Mouse (Mus musculus): ENCODE results near the gene Sdhaf1. TPM values are rescaled to one million over a fixed set of nuclear protein-coding genes. Genes with fewer than 3 reads are reported as not detected.

Sdhaf1 gene
- polyA plus RNA-seq (2015; fragmentation: Illumina TruSeq; extraction: RNeasy Lipid Tissue Mini Kit (QIAGEN cat#74804); ENCODE audit: insufficient read depth, low replicate concordance): 12.5 TPM

DNA sequence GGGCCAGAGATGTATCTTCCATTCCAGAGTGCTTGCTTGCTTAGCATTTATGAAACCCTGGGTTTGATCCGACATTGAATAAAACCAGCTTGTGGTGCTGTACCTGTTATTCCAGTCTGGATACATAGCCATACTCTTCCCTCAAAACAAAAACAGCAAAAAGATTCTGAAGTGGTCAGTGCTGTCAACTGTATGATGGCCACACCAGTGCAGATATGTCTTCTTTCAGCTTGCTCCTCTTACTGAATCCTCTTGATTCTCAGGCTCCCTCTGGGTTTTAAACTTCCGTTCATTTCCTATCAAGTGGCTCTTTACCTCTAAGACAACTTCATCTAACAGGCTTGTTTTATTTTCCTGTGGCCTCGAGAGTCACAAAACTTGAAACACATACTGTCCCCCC, at the start of gene Sdhaf1:
TSS of gene Sdhaf1 (minus strand) at position 101 of the 400 bp plus-strand sequence.

DNA sequence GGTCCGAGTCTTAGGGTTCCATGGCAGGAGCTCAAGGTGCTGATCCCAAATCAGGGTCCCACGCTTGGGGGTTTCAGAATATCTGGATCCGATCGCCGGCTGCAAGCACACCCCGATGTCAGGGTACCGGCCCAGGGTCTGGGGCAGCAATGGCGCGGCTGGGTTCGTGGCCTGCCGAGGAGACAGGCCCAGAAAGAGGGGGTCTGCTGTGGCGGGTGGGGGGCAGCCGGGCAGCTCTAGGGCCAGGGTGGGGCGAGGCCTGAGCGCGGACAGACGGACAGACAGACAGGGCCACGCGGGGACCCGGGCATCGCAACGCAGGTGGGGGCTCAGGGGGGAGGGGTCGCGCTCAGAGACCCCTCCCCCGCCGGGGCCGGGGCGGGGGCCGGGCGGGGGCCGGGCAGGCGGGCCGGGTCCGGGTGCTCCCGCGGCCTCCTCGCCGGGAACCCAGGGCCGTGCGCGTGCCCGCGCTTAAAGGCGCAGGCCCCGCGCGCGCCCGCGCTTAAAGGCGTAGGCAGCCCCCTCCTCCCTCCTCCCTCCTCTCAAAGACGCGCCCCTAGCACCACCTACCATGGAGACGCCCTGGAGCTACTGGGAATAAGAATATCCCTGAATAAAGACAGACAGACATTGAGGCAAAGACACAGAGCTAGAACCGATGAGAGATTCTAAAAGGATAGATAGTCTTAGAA, 39.1 kb upstream of the Sdhaf1 start, which contains the start of gene Lrfn3:
TSS of gene Lrfn3 (minus strand) at position 121 of the 692 bp plus-strand sequence.

DNA sequence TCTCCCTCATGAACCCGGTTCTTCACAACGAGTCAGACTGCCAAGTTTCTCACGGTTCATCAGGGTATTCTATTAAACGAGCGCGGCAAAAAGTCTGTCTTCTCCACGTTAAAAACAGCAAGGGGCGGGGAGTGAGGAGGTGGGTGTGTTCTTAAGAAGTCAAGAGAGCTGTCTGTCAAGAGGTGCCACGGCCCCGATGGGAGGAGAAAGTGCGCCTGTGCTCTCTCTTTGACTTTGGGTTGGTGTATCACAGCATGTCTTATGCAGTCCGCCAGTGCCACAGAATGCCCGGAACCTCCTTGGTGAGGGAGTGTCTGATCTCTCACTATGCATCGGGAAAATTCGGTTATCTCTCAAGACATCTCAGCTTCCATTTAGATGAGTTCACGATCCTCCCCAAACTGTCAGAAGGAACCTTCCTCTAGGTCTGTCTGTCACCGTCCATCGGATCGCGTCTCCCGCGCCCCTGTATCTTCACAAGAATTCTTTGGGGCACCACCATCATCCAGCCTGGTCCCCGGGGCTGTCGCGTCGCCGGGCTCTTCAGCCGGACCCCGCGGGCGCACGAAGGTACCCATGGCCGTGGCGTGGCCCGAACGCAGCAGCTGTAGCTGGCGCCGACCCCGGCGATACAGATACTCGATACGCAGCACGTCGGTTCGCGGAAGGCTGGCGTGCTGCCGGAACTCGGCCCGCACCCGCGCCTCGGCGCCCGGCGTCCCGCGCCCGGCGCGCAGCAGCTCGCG, 2.0 kb downstream of the Sdhaf1 start, which contains the start of gene E130208F15Rik:
TSS of gene E130208F15Rik (plus strand) at position 202 of the 746 bp plus-strand sequence.

DNA sequence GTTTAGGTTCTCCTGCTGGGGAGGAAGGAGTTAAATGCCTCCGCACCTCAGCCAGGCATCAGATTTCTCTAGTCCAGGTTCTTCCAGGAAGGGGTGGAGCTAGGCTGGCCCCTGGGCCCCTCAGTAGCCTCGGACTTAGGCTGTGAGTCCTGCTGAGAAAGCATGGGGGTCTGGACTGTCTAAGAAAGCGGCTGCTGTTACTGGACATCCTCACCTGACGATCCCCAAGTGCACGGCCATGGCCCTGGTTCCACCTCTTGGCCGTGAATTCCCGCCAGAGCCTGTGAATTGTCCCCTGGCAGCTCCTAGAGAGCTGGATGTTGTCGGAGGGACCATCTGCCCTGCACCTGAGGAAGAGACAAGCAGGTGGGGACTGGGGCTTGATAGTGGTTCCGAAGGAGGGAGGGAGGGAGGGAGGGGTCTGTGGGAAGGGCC, 9.0 kb downstream of the Sdhaf1 start, which contains the start of gene Syne4:
TSS of gene Syne4 (plus strand) at position 87 of the 435 bp plus-strand sequence.

DNA sequence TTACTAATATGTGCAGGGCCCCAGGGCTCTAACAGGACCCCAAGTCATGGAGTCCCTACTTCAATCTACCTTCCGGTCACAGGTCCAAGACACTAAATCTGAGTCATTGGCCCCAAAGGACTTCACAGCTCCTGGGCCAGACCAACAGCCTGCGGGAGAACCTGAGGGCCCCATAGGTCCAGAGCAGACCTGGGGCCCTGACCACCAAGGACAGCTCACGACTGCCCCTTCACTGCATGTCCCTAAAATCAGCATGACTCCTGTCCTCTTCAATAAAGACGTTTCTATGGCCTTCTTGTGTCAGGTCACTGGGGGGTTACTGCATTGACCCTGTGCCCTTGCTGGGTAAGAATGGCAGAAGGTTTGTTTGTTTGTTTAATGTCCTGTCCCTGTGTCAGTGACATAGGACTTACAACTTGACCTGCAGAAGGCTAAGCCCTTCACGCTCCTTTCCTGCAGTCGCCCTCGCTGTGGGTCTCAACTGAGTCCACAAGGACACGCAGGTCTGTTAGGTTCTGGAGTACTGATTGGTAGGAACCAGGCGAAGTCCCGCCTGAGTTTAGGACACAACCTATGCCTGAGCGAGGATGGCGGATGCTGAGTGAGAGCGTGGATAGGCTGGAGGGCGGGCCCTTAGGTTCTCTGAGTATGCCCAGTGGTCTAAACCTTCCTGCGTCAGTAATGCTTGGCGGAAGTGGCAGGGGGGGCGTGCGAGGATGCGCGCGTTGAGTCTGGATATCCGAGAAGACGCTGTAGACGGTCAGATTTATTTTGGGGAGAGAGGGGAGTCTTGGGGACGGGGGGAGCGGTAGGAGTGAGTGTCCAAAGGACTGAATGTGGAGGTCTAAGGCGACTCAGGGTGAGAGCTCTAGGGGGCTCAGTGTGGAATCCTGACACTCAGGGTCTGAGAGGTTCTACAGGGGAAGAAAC, 15.4 kb downstream of the Sdhaf1 start, which contains the start of gene Alkbh6:
TSS of gene Alkbh6 (plus strand) at position 642 of the 930 bp plus-strand sequence.

DNA sequence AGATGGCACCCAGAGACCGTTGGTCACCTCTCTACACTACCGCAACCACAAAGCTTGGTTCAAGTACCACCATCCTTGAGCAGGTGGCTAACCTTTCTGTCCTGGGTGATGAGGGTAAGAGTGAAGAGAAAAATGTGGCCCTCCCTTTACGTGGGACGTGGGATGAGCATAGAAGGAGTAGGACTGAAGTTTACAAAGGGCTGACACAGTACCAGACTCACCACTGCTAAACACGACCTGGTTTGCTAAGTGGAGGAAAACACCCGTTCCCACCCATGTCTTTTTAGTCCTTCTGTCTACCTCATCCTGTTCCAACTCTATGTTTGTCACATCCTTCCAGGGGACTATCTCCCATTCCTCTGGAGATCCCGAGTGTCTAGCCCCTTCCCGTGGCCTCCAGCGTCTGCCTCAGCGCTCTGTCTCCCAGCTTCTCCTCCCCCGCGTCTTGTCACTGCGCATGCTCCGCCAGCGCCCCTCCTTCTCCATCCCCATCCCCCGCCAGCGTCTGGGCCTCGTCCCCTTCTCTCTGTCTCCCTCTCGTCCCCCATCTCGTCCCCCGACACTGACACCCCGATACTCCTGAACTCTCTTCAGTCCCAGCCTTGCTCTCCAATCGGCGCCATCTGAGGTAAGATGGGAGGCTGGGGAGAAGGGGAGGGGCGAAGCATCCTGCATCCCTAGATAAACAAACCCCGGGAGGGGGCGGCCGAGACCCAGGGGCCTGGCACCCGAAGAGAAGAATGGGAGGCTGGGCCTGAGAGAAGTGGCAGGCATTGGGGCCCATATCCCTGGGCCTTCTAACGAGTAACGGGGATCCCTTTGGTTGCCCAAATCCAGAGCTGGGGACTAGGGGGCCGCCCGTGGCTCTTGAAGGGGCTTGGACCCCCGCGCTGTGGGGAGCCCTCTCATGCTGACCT, 32.2 kb downstream of the Sdhaf1 start, which contains the start of gene Clip3:
TSS of gene Clip3 (plus strand) at position 514 of the 917 bp plus-strand sequence.

DNA sequence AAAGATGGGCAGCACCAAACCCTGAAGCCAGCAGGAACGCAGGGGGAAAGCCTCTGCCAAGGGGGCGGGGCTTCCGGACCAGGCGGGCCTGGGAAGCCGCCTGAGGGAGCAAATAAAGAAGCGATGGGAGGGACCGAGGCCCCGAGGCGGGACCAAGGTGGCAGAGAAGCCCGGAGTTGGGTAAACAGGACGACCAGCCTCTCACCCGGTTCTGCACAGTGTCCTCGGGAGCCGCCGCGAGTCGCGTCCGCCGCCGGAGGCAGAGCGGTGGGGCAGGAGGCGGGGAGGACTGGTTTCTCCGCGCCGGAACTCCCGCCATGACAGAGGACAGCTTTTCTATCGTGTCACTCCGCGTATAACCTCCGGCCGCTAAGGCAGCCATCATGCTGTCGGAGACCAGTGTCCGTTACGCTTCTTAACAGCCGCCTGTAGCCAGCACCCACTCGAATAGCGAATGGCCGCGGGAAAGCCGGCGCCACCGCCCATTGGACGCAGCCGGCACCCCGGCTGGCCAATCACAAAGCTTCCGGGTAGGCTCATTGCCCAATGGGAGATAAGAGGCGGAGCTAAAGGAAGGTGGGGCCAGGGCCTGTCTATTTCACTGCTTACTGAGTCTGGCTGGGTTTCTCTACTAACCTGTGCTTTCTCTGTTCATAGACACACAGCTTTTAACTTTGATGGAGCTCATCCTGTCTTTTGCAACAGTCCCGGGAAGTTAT, 43.6 kb downstream of the Sdhaf1 start, which contains the start of the genes Thap8 and Wdr62:
TSS of gene Thap8 (plus strand) at position 144 of the 719 bp plus-strand sequence.
TSS of gene Wdr62 (minus strand) at position 469 of the 719 bp plus-strand sequence.

Other genes starting within 250 kb of the Sdhaf1 start
- 1.5 TPM for gene Gm26920, start 233.5 kb downstream of the Sdhaf1 start, polyA plus RNA-seq (2015; fragmentation: Illumina TruSeq; extraction: RNeasy Lipid Tissue Mini Kit (QIAGEN cat#74804); ENCODE audit: insufficient read depth, low replicate concordance)
- gene Zfp566, start 233.4 kb downstream of the Sdhaf1 start, polyA plus RNA-seq (2015; fragmentation: Illumina TruSeq; extraction: RNeasy Lipid Tissue Mini Kit (QIAGEN cat#74804); ENCODE audit: insufficient read depth, low replicate concordance): 10.1 TPM
- 76.0 TPM for gene Zfp260, start 229.1 kb downstream of the Sdhaf1 start, polyA plus RNA-seq (2015; fragmentation: Illumina TruSeq; extraction: RNeasy Lipid Tissue Mini Kit (QIAGEN cat#74804); ENCODE audit: insufficient read depth, low replicate concordance)
- gene Zfp382, start 202.0 kb downstream of the Sdhaf1 start, polyA plus RNA-seq (2015; fragmentation: Illumina TruSeq; extraction: RNeasy Lipid Tissue Mini Kit (QIAGEN cat#74804); ENCODE audit: insufficient read depth, low replicate concordance): 8.5 TPM
- gene Zfp146, start 154.1 kb downstream of the Sdhaf1 start, polyA plus RNA-seq (2015; fragmentation: Illumina TruSeq; extraction: RNeasy Lipid Tissue Mini Kit (QIAGEN cat#74804); ENCODE audit: insufficient read depth, low replicate concordance): 56.8 TPM
- not detected for gene Cox7a1, start 139.8 kb downstream of the Sdhaf1 start, polyA plus RNA-seq (2015; fragmentation: Illumina TruSeq; extraction: RNeasy Lipid Tissue Mini Kit (QIAGEN cat#74804); ENCODE audit: insufficient read depth, low replicate concordance)
- gene Capns1, start 125.1 kb downstream of the Sdhaf1 start, polyA plus RNA-seq (2015; fragmentation: Illumina TruSeq; extraction: RNeasy Lipid Tissue Mini Kit (QIAGEN cat#74804); ENCODE audit: insufficient read depth, low replicate concordance): 236 TPM
- 7.5 TPM for gene Polr2i, start 91.9 kb downstream of the Sdhaf1 start, polyA plus RNA-seq (2015; fragmentation: Illumina TruSeq; extraction: RNeasy Lipid Tissue Mini Kit (QIAGEN cat#74804); ENCODE audit: insufficient read depth, low replicate concordance)
- gene Tbcb, start 91.6 kb downstream of the Sdhaf1 start, polyA plus RNA-seq (2015; fragmentation: Illumina TruSeq; extraction: RNeasy Lipid Tissue Mini Kit (QIAGEN cat#74804); ENCODE audit: insufficient read depth, low replicate concordance): 39.6 TPM
- not detected for gene Ovol3, start 88.2 kb downstream of the Sdhaf1 start, polyA plus RNA-seq (2015; fragmentation: Illumina TruSeq; extraction: RNeasy Lipid Tissue Mini Kit (QIAGEN cat#74804); ENCODE audit: insufficient read depth, low replicate concordance)
- gene Thap8, start 43.8 kb downstream of the Sdhaf1 start, polyA plus RNA-seq (2015; fragmentation: Illumina TruSeq; extraction: RNeasy Lipid Tissue Mini Kit (QIAGEN cat#74804); ENCODE audit: insufficient read depth, low replicate concordance): 0.23 TPM
- 3.9 TPM for gene Wdr62, start 43.5 kb downstream of the Sdhaf1 start, polyA plus RNA-seq (2015; fragmentation: Illumina TruSeq; extraction: RNeasy Lipid Tissue Mini Kit (QIAGEN cat#74804); ENCODE audit: insufficient read depth, low replicate concordance)
- 15.0 TPM for gene Clip3, start 32.2 kb downstream of the Sdhaf1 start, polyA plus RNA-seq (2015; fragmentation: Illumina TruSeq; extraction: RNeasy Lipid Tissue Mini Kit (QIAGEN cat#74804); ENCODE audit: insufficient read depth, low replicate concordance)
- 25.9 TPM for gene Alkbh6, start 15.2 kb downstream of the Sdhaf1 start, polyA plus RNA-seq (2015; fragmentation: Illumina TruSeq; extraction: RNeasy Lipid Tissue Mini Kit (QIAGEN cat#74804); ENCODE audit: insufficient read depth, low replicate concordance)
- gene Syne4, start 9.1 kb downstream of the Sdhaf1 start, polyA plus RNA-seq (2015; fragmentation: Illumina TruSeq; extraction: RNeasy Lipid Tissue Mini Kit (QIAGEN cat#74804); ENCODE audit: insufficient read depth, low replicate concordance): 3.6 TPM
- 1.0 TPM for gene E130208F15Rik, start 2.2 kb downstream of the Sdhaf1 start, polyA plus RNA-seq (2015; fragmentation: Illumina TruSeq; extraction: RNeasy Lipid Tissue Mini Kit (QIAGEN cat#74804); ENCODE audit: insufficient read depth, low replicate concordance)
- 0.40 TPM for gene Lrfn3, start 38.9 kb upstream of the Sdhaf1 start, polyA plus RNA-seq (2015; fragmentation: Illumina TruSeq; extraction: RNeasy Lipid Tissue Mini Kit (QIAGEN cat#74804); ENCODE audit: insufficient read depth, low replicate concordance)
- gene Tyrobp, start 89.9 kb upstream of the Sdhaf1 start, polyA plus RNA-seq (2015; fragmentation: Illumina TruSeq; extraction: RNeasy Lipid Tissue Mini Kit (QIAGEN cat#74804); ENCODE audit: insufficient read depth, low replicate concordance): 399 TPM
- 34.7 TPM for gene Hcst, start 96.0 kb upstream of the Sdhaf1 start, polyA plus RNA-seq (2015; fragmentation: Illumina TruSeq; extraction: RNeasy Lipid Tissue Mini Kit (QIAGEN cat#74804); ENCODE audit: insufficient read depth, low replicate concordance)
- gene Nfkbid, start 97.8 kb upstream of the Sdhaf1 start, polyA plus RNA-seq (2015; fragmentation: Illumina TruSeq; extraction: RNeasy Lipid Tissue Mini Kit (QIAGEN cat#74804); ENCODE audit: insufficient read depth, low replicate concordance): 36.4 TPM
- gene Aplp1, start 121.6 kb upstream of the Sdhaf1 start, polyA plus RNA-seq (2015; fragmentation: Illumina TruSeq; extraction: RNeasy Lipid Tissue Mini Kit (QIAGEN cat#74804); ENCODE audit: insufficient read depth, low replicate concordance): 0.81 TPM
- gene Kirrel2, start 133.8 kb upstream of the Sdhaf1 start, polyA plus RNA-seq (2015; fragmentation: Illumina TruSeq; extraction: RNeasy Lipid Tissue Mini Kit (QIAGEN cat#74804); ENCODE audit: insufficient read depth, low replicate concordance): not detected
- gene Nphs1, start 134.4 kb upstream of the Sdhaf1 start, polyA plus RNA-seq (2015; fragmentation: Illumina TruSeq; extraction: RNeasy Lipid Tissue Mini Kit (QIAGEN cat#74804); ENCODE audit: insufficient read depth, low replicate concordance): 0.26 TPM
- not detected for gene Prodh2, start 169.7 kb upstream of the Sdhaf1 start, polyA plus RNA-seq (2015; fragmentation: Illumina TruSeq; extraction: RNeasy Lipid Tissue Mini Kit (QIAGEN cat#74804); ENCODE audit: insufficient read depth, low replicate concordance)
- gene Arhgap33, start 211.2 kb upstream of the Sdhaf1 start, polyA plus RNA-seq (2015; fragmentation: Illumina TruSeq; extraction: RNeasy Lipid Tissue Mini Kit (QIAGEN cat#74804); ENCODE audit: insufficient read depth, low replicate concordance): 2.3 TPM
- 6.5 TPM for gene Hspb6, start 228.3 kb upstream of the Sdhaf1 start, polyA plus RNA-seq (2015; fragmentation: Illumina TruSeq; extraction: RNeasy Lipid Tissue Mini Kit (QIAGEN cat#74804); ENCODE audit: insufficient read depth, low replicate concordance)
- 6.0 TPM for gene Proser3, start 228.4 kb upstream of the Sdhaf1 start, polyA plus RNA-seq (2015; fragmentation: Illumina TruSeq; extraction: RNeasy Lipid Tissue Mini Kit (QIAGEN cat#74804); ENCODE audit: insufficient read depth, low replicate concordance)
- 50.0 TPM for gene Lin37, start 235.9 kb upstream of the Sdhaf1 start, polyA plus RNA-seq (2015; fragmentation: Illumina TruSeq; extraction: RNeasy Lipid Tissue Mini Kit (QIAGEN cat#74804); ENCODE audit: insufficient read depth, low replicate concordance)
- 48.4 TPM for gene U2af1l4, start 239.4 kb upstream of the Sdhaf1 start, polyA plus RNA-seq (2015; fragmentation: Illumina TruSeq; extraction: RNeasy Lipid Tissue Mini Kit (QIAGEN cat#74804); ENCODE audit: insufficient read depth, low replicate concordance)
- 21.5 TPM for gene Gm49396, start 239.4 kb upstream of the Sdhaf1 start, polyA plus RNA-seq (2015; fragmentation: Illumina TruSeq; extraction: RNeasy Lipid Tissue Mini Kit (QIAGEN cat#74804); ENCODE audit: insufficient read depth, low replicate concordance)
- 134 TPM for gene Psenen, start 239.7 kb upstream of the Sdhaf1 start, polyA plus RNA-seq (2015; fragmentation: Illumina TruSeq; extraction: RNeasy Lipid Tissue Mini Kit (QIAGEN cat#74804); ENCODE audit: insufficient read depth, low replicate concordance)
- not detected for gene Igflr1, start 241.5 kb upstream of the Sdhaf1 start, polyA plus RNA-seq (2015; fragmentation: Illumina TruSeq; extraction: RNeasy Lipid Tissue Mini Kit (QIAGEN cat#74804); ENCODE audit: insufficient read depth, low replicate concordance)